Mouse (Mus musculus): ENCODE results near the gene H2-M5.
"Not testable (repeated sequence)": the region's sequence is repeated elsewhere in the genome, so short reads cannot be mapped to it uniquely, and the experiment has no call there.

H2-M5 gene

GRCm38 (mm10) chr17:36989437-36989836 is at the start of gene H2-M5:
H2-M5 (minus strand) TSS chr17:36989537.
- no peak for DNase-seq (ENCODE audit: low spot score)

- no peak for DNase-seq (ENCODE audit: low spot score)
Measured at GRCm38 (mm10) chr17:37029162-37029561, 39.8 kb upstream of the H2-M5 start.

- peak; percentile 99 for DNase-seq (ENCODE audit: low spot score)
Measured at GRCm38 (mm10) chr17:37028683-37029120, 39.4 kb upstream of the H2-M5 start.

- no peak for DNase-seq (ENCODE audit: low spot score)
Measured at GRCm38 (mm10) chr17:37028212-37028611, 38.9 kb upstream of the H2-M5 start.

- no peak for DNase-seq (ENCODE audit: low spot score)
Measured at GRCm38 (mm10) chr17:37027486-37027885, 38.1 kb upstream of the H2-M5 start.

GRCm38 (mm10) chr17:37026425-37026824 is 37.1 kb upstream of the H2-M5 start:
- no peak for DNase-seq (ENCODE audit: low spot score)

- no peak for DNase-seq (ENCODE audit: low spot score)
Measured at GRCm38 (mm10) chr17:37022628-37023576, 33.6 kb upstream of the H2-M5 start, which contains the start of gene Mog. Mog (minus strand) TSS chr17:37023398.

GRCm38 (mm10) chr17:37019242-37019641 is 29.9 kb upstream of the H2-M5 start:
- not testable (repeated sequence) for DNase-seq (ENCODE audit: low spot score)

- no peak for DNase-seq (ENCODE audit: low spot score)
Measured at GRCm38 (mm10) chr17:37018328-37018727, 29.0 kb upstream of the H2-M5 start.

- no peak for DNase-seq (ENCODE audit: low spot score)
Measured at GRCm38 (mm10) chr17:37016333-37016732, 27.0 kb upstream of the H2-M5 start.

GRCm38 (mm10) chr17:37012141-37012540 is 22.8 kb upstream of the H2-M5 start:
- DNase-seq (ENCODE audit: low spot score), result no peak

- no peak for DNase-seq (ENCODE audit: low spot score)
Measured at GRCm38 (mm10) chr17:37011719-37012118, 22.4 kb upstream of the H2-M5 start.

GRCm38 (mm10) chr17:37009460-37010042 is 20.2 kb upstream of the H2-M5 start:
- DNase-seq (ENCODE audit: low spot score), result no peak

GRCm38 (mm10) chr17:37008161-37008560 is 18.8 kb upstream of the H2-M5 start:
- no peak for DNase-seq (ENCODE audit: low spot score)

GRCm38 (mm10) chr17:37003366-37003765 is 14.0 kb upstream of the H2-M5 start:
- no peak for DNase-seq (ENCODE audit: low spot score)

GRCm38 (mm10) chr17:37002364-37003330 is 13.3 kb upstream of the H2-M5 start:
- peak; percentile 71 for DNase-seq (ENCODE audit: low spot score)

GRCm38 (mm10) chr17:37000863-37001262 is 11.5 kb upstream of the H2-M5 start, which contains the start of gene Zfp57:
Zfp57 (plus strand) TSS chr17:37001163.
- no peak for DNase-seq (ENCODE audit: low spot score)

- no peak for DNase-seq (ENCODE audit: low spot score)
Measured at GRCm38 (mm10) chr17:36998477-36998876, 9.1 kb upstream of the H2-M5 start.

- DNase-seq (ENCODE audit: low spot score), result peak; percentile 95
Measured at GRCm38 (mm10) chr17:36997033-36997735, 7.8 kb upstream of the H2-M5 start.

GRCm38 (mm10) chr17:36995448-36995847 is 6.1 kb upstream of the H2-M5 start:
- no peak for DNase-seq (ENCODE audit: low spot score)

- no peak for DNase-seq (ENCODE audit: low spot score)
Measured at GRCm38 (mm10) chr17:36994528-36994927, 5.2 kb upstream of the H2-M5 start.
